Mouse (Mus musculus): Measurements from ENCODE around the gene Angptl2.

Gene Angptl2

DNA sequence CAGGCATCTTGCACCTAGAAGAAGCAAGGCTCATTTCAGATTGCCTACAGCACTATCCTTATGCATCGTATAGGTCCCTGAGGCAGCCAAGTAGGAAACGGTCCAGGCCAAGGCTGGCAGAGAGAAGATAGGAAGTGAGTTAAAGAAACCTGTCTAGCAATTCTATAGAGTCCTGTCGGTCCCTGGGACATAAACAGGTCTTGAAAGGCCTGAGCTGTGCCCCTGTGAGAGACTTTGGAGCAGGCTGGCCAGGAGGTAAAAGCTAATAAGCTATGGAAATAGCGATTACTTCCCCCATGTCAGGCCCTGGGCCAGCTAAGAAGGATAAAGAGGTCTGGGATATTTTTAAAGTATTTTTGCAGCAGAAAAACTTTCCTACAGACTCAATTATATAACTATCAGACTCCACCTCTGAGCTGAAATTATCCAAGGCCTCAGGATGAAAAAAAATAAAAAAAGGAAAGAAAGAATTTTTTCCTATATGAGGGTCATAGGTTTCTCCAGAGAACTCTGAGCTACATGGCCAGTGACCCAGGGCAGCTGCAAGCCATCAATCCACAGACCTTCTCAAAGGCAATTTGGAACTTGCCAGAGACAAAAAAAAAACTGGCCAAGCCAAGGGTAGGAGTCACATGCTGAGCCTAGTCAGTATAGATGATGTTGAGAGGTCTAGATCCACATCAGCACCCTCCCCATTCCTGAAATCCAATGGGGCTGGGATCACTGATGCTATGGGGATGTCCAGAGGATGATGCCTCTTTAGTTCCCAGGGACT, 57.0 kb downstream of the Angptl2 start:
- DNase-seq, result no peak

GRCm38 (mm10) chr2:33274719-33275490, 59.0 kb downstream of the Angptl2 start:
- no peak for DNase-seq

GRCm38 (mm10) chr2:33279758-33280157, 63.9 kb downstream of the Angptl2 start:
- DNase-seq, result no peak

DNA sequence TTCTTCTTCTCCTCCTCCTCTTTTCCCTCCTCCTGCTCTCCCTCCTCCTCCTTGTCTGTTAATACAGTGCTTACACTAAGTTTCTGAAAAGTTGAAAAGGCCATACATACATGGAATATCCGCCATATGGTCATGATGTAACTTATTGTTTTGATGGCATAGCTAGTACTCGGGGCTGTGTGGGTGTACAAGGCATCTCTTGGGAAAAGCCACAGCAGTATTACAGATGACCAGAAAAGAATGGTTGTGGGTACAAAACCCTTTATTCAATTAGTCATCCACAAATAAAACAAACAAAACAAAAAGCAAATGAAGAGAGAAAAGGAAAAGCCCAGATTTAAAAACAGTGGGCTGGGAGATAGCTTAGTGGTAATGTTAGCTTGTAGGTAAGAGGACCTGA, 64.7 kb downstream of the Angptl2 start:
- no peak for DNase-seq

DNA sequence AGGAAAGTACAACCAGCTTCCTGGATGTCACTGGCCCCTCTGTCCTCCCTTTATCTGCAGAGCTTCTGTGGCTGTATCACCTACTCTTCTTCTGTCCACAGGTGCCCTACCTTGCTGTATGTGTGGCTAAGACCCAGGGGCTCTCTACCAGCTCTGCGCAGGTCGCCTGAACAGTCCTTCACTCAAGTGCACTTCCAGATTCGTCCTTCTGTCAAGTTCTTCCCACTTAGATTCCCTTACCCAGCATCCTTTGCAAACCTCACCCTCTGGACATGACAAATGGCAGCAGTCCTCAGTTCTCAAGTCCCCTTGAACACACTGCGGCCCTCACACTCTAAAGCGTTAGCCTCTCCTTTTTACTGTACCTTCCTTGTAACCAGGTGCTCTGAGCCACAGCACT, 65.9 kb downstream of the Angptl2 start:
- no peak for DNase-seq

DNA sequence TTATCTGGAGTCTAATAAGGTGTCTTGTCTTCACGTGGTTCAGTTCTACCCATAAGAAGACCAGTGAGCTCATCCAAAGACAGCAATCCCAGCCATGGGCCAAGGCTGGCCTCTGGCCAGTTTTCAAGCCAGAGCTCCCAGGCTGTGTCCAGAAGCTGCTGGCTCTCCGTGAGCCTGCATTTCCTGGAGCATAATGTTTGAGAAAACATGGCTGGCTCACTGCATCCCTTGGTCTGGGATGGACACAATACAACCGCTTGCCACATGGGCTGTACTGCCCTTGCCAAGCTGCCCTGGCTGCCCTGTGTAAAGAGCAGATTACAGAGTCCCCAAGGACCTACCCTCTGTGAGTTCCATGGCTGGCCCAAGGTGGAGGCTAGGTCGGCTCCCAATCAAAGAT, 67.0 kb downstream of the Angptl2 start:
- DNase-seq, result peak; percentile 73

GRCm38 (mm10) chr2:33283674-33284073, 67.8 kb downstream of the Angptl2 start:
- DNase-seq, result no peak

- peak; percentile 58 for DNase-seq
Measured at GRCm38 (mm10) chr2:33288837-33289236, 73.0 kb downstream of the Angptl2 start.

DNA sequence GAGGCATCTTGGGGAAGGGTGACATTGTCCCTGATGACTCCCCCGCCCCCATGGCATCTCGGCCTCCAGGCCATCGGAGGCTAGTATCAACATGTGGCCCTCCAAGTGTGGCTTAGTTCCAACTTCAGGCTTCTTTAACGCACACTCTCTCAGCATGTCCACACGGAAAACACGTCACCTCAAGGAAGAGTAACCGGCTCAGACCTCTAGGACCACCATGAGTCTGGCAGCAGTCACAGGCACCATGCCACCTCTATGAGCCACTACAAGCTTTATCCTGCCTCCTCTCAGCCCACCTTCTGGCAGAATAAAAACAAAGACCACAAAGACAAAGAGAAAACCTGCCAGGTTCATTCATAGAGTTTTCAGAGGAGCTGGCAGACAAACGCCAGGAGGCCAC, 74.6 kb downstream of the Angptl2 start:
- DNase-seq, result no peak

GRCm38 (mm10) chr2:33292057-33292456, 76.2 kb downstream of the Angptl2 start:
- no peak for DNase-seq

DNA sequence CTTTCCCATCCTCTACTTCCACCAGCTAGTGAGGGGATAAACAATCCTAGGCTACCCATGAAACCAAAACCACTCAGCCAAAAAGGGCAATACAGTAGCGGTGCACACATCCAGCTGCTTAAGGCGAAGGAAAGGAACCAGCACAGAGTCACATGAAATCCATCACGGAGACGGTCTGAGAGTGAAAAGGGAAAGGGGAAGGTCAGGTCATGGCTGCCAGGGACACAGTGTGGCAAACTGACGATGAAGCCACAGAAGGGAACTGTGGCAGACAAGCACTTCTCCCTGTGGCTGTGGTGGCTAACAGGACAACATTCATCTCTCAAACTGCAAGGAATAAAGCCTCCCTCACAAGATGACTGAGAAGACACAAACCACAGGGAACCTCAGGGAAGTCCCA, 79.2 kb downstream of the Angptl2 start:
- no peak for DNase-seq
